Mouse (Mus musculus) thymus, adult 2 months (tissue): Measurements from ENCODE around the gene Setd5. TPM values are rescaled to one million over a fixed set of nuclear protein-coding genes. Genes with fewer than 3 reads are reported as not detected.

ENCODE experiments used
- DNase-seq: peaks from one replicate; pipeline ENCODE4 v3.0.0; 2021
- H3K27ac ChIP-seq: fragments of 200-500 bp; 2 replicates; pipeline ENCODE4 v1.5.1; 2012; ENCODE audit warnings: low read length, control low read depth; ENCODE audit not compliant: control insufficient read depth, insufficient read depth
- H3K27me3 ChIP-seq: fragments of 200-500 bp; 2 replicates; pipeline ENCODE4 v1.6.1; 2012; ENCODE audit warnings: mild to moderate bottlenecking, low read length, moderate library complexity, mixed read lengths; ENCODE audit not compliant: control insufficient read depth, insufficient read depth
- H3K36me3 ChIP-seq: fragments of 200-500 bp; 2 replicates; pipeline ENCODE4 v1.6.1; 2012; ENCODE audit warnings: mild to moderate bottlenecking, low read length, moderate library complexity; ENCODE audit not compliant: control insufficient read depth, insufficient read depth
- H3K4me1 ChIP-seq: fragments of 200-500 bp; replicated peaks from 2 replicates; pipeline ENCODE4 v1.6.1; 2012; ENCODE audit warnings: low read length; ENCODE audit not compliant: control insufficient read depth, insufficient read depth
- H3K4me3 ChIP-seq: fragments of 200-500 bp; 2 replicates; pipeline ENCODE4 v1.5.1; 2012; ENCODE audit warnings: mild to moderate bottlenecking, low read length, control low read depth, moderate library complexity; ENCODE audit not compliant: control insufficient read depth, insufficient read depth
- CTCF ChIP-seq: fragments of 200-500 bp; IDR thresholded peaks from 2 replicates; pipeline ENCODE4 v1.5.1; 2012; ENCODE audit warnings: mild to moderate bottlenecking, control low read depth, low read length, moderate library complexity, borderline replicate concordance; ENCODE audit not compliant: control insufficient read depth, poor library complexity, insufficient read depth; ENCODE audit errors: extremely low read depth
- POLR2A ChIP-seq: fragments of 200-500 bp; IDR thresholded peaks from 2 replicates; pipeline ENCODE4 v1.6.1; 2012; ENCODE audit warnings: mild to moderate bottlenecking, low read length, control low read depth, moderate library complexity; ENCODE audit not compliant: control insufficient read depth, poor library complexity, insufficient read depth; ENCODE audit errors: extremely low read depth
- WGBS: fragments of 180-500 bp; shearing (Covaris S2); methylation state at CpG from one replicate; pipeline ENCODE4 v1.1.7; 2018; 5-methylcytosine and 5-hydroxymethylcytosine counted together
- polyA plus RNA-seq: library from polyadenylated mRNA; depleted of rRNA; stranded (reverse); fragments of >200 nt; gene quantifications from 2 replicates; pipeline ENCODE4 v1.2.3, GENCODE M21; 2012; rRNA removed

Gene Setd5
- polyA plus RNA-seq, result 51.8 and 52.2 TPM in 2 replicates

DNA sequence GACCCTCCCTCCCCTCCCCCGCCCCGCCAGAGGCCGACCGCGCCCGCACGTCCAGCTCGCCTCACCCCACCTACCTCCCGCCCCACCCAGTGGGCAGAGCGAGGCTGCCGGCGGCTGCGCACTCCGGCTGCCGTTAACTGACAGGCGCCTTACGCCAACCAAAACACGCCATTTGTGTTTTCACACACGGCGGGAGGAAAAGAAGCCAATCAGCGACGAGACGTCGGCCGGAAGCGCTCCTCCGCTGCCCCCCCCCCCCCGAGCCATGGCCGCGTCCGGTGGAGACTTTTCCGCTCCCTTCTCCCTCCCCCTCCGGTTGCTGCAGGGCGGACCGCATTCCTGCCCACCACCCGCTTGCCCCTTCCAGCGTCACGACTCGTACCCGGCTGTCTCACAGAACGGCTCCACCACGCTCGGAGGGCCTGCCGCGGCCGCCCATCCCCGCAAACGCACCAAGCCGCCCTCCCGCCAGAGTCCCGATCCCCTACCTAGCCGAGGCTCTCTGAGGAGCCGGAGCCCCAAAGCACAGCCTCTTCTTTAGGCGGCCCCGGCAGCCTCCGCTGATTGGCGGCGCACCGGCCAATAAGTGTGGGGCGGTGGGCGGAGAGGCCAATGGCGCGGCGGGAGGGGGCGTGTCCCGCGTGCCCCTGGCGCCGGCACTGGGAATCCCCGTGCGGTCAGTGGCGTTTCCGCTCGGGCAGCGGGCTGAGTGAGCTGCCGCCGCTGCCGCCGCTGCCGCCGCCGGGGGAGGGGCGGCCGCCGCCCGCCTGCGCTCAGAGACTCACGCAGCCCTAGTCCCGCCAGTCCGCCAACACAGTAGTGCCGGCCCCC is at the start of gene Setd5:
Gene Setd5, plus strand, starts transcription at position 680 of the 831 bp plus-strand sequence.
- Histone ChIP-seq H3K4me1 (peaks cover 11% of the 10 kb centered on the region), H3K4me3 (peak within 1 kb of the TSS; percentile 81), H3K27me3 (no peaks in the 10 kb centered on the region), H3K27ac (peak within 1 kb of the TSS; percentile 89), H3K36me3 (no peaks in the 10 kb centered on the region)
- under 1% methylated on average over 85 of the region's 91 CpGs for WGBS
- TF ChIP-seq POLR2A, result peak; percentile 99
- 0 out of 2 replicates have a peak, but pooled peaks have one; percentile 1 for TF ChIP-seq CTCF
- peak; percentile 99 for DNase-seq

DNA sequence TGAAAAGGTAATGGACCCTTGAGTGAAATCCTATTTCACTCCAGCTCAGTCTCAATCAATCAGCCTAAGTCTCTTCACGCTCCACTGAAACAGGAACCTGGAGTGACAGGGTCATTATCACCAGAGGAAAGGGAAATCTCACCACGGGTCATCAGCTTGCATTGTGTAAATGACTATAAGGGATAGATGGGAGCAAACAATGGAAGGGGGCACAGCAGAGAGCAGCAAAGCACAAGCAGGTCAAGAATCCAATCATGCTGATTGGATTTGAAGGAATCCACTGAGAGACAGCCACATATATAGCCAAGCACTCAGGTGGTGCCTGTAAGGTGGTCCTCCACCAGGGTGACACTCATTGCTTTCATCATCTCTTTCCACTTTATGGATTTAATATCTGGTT is 49.7 kb upstream of the Setd5 start:
- Histone ChIP-seq H3K27ac (no peak overlapping the region), H3K4me1 (no peaks in the 10 kb centered on the region), H3K36me3 (no peaks in the 10 kb centered on the region), H3K27me3 (no peaks in the 10 kb centered on the region), H3K4me3 (no peak overlapping the region)
- WGBS, result 37% methylated on average over 2 of the region's 2 CpGs
- TF ChIP-seq CTCF, result no peak
- no peak for DNase-seq

DNA sequence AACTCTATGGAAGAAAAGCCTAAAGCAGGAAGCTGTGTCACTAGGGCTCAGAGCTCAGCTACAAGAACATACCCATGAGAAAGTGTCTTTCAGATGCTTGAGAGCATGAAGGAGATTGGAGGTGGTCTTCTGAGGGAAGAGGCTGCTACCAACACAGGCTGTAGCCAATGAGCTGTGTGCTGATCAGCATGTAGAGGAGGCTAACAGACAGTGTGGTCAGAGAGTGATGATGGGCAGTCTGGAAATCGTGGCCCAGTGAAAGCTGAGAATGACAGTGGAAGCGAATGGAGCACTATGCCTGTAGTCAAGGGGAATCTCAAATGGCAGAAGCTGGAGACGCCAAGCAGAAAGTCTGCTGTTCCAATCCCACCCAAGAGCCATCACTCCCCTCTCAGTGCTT is 48.2 kb upstream of the Setd5 start:
- no peak for DNase-seq
- Histone ChIP-seq H3K36me3 (no peaks in the 10 kb centered on the region), H3K4me1 (no peaks in the 10 kb centered on the region), H3K27ac (no peak overlapping the region), H3K4me3 (no peak overlapping the region), H3K27me3 (no peaks in the 10 kb centered on the region)
- no peak for TF ChIP-seq POLR2A
- no peak for TF ChIP-seq CTCF
- WGBS, result 83% methylated on average over 3 of the region's 3 CpGs

DNA sequence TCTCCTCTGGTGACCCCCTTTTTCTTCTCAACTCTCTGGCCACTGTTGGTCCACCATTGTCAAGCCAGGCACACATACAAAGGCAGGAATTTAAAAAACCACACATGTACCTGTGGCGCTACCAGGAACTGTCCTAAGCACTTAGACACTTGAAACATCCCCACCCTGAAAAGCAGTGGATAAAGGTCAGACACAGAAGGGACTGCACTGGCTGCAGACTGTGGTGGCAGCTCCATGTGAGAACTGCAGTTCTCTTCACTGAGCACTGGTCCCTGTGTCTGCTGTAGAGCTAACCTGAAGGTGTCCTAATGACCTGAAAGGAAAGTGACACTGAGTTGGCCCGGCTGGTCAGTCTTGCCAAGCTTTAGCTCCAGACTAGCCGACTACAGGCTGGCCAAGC is 46.6 kb upstream of the Setd5 start:
- H3K27me3 ChIP-seq, result no peaks in the 10 kb centered on the region
- 85% methylated on average over 3 of the region's 3 CpGs for whole genome bisulfite sequencing
- TF ChIP-seq POLR2A, result no peak
- TF ChIP-seq CTCF, result no peak
- no peaks in the 10 kb centered on the region for H3K36me3 ChIP-seq
- H3K4me3 ChIP-seq, result no peak overlapping the region
- no peak overlapping the region for H3K27ac ChIP-seq
- H3K4me1 ChIP-seq, result no peaks in the 10 kb centered on the region
- no peak for DNase-seq

DNA sequence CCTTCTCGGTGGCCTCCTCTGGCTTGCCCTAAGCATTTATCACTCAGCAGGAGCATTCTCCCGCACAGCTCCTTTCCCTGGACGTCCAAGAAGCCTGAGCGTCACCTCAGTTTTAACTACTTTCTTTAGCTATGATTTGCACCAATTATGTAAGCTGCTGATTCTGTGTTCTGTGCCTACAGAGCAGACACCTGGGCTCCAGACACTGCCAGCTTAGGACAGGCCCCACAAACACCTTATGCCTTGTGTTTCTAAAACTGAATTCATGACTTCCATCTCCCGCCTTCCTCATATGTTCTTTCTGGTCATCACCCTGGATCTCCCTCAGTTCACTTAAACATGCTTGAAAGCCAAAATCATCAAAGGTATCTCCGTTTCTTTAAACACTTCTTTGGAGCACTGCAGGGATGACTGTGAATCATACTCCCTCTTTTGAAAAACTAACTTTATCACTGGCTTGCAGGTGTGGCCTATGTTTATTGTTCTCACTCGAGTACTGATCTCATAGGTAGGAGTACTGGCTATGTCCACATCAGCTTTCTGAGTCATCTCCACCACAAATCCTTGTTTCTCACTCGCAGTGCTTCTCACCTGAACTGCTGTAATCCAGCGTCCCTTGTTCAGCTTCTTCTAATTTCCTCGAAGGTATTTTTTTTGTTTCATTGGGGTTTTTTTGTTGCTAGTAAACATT is 46.0 kb upstream of the Setd5 start:
- WGBS, result 92% methylated on average over 10 of the region's 10 CpGs
- TF ChIP-seq CTCF (no peak), POLR2A (no peak)
- H3K4me1 ChIP-seq, result no peaks in the 10 kb centered on the region
- H3K4me3 ChIP-seq, result no peak overlapping the region
- no peak overlapping the region for H3K27ac ChIP-seq
- no peaks in the 10 kb centered on the region for H3K36me3 ChIP-seq
- DNase-seq, result no peak
- H3K27me3 ChIP-seq, result no peaks in the 10 kb centered on the region

DNA sequence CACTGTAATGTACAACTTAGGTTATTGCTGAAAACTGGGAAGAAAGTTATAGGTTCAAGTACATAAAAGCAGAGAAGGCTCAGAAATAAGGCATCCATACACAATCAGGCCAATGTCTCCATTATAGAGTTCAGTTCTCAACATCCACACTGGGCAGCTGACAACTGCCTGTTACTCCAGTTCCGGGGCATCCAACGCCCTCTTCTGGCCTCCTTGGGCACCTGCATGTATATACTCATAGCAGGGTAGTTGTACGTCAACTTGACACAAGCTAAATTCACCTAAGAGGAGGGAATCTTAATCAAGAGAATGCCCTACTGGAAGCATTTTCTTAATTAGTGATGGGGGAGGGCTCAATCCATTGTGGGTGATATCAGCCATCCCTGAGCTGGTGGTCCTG is 45.0 kb upstream of the Setd5 start:
- Histone ChIP-seq H3K4me1 (no peaks in the 10 kb centered on the region), H3K27ac (no peak overlapping the region), H3K27me3 (no peaks in the 10 kb centered on the region), H3K36me3 (no peaks in the 10 kb centered on the region), H3K4me3 (no peak overlapping the region)
- no peak for DNase-seq
- no peak for TF ChIP-seq POLR2A
- no peak for TF ChIP-seq CTCF
- 86% methylated on average over 3 of the region's 3 CpGs for WGBS

DNA sequence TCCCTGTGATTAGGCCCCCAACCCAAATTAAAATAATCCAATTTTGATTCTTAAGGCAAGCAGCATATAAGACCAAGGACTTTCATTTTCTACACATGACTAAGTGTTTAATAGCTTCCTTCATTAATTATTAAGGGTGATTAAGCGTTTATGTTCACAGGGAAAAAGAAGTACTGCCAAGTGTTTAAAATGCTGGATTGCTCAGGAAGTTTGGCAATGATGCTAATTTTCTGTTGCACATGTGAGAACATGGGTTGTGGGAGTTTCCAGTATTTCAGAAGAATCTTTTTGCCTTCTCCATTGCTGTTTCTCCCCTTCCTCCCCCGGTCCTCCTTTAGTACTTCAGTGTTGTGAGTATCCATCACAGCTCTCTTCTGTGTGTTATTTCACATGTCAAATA is 44.0 kb upstream of the Setd5 start:
- no peak overlapping the region for H3K4me3 ChIP-seq
- 88% methylated on average over 2 of the region's 2 CpGs for WGBS
- no peak overlapping the region for H3K27ac ChIP-seq

More for the DNA sequence above, 44.0 kb upstream of the Setd5 start:
- DNase-seq, result no peak
- no peaks in the 10 kb centered on the region for H3K27me3 ChIP-seq
- TF ChIP-seq CTCF (no peak), POLR2A (no peak)
- peaks cover 2% of the 10 kb centered on the region; the same call in 1 of the 2 replicates for H3K4me1 ChIP-seq
- H3K36me3 ChIP-seq, result no peaks in the 10 kb centered on the region
